Mouse (Mus musculus): ENCODE data around the gene Sgtb. TPM values are rescaled to one million over a fixed set of nuclear protein-coding genes. Genes with fewer than 3 reads are reported as not detected.

The Sgtb gene
- polyA plus RNA-seq (2017; shearing (Covaris generic)), result 13.7 TPM

GRCm38 (mm10) chr13:104109288-104109815, at the start of gene Sgtb, which contains the start of gene Nln:
Sgtb (plus strand) TSS chr13:104109741.
Nln (minus strand) TSS chr13:104109614.

DNA sequence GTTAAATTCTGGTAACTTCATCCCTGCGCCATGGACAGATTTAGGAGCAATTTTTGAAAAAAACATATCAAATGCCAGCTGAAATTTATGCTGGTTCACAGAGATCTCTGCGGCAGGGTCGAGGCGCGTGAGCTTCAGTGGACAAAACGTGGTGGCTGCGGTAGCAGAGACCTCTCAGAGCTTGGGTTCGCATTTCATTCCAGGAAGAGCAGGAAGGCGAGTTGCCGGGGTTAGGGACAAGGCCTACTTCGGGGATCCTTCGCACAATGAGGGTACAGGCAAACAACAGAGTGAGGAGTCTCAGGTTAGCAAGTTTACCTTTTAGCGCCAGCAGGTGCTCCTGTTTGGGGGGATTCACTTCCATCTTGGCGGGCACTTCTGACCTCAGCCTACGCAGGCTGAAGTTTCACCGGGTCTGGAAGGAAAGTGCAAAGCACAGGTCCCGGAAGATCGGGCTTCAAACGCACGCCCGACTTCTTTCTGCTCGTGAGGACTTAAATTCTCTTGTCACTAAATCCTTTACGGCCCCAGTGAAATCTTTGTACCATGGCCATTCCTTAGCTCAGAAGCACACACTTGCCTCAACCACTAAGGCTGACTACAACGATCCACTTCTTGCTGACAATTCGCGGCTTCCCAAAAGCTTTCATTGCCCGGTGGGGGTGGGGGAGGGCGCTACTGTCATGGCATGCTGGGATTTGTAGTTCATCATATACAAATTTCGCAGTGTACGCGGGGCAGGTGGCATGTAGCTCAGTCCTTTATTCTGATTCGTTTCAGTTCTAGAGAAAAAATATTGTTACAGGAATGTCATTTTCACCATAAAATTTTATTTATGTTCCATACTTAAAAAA, 68.5 kb downstream of the Sgtb start, which contains the start of gene Trappc13:
Gene Trappc13, minus strand, starts transcription at position 674 of the 854 bp plus-strand sequence.

GRCm38 (mm10) chr13:104178650-104179121, 69.1 kb downstream of the Sgtb start, which contains the start of gene Trim23:
Trim23 (plus strand) TSS chr13:104178797.

Other genes starting within 250 kb of the Sgtb start
- 87.5 TPM for gene Erbin, start 189.2 kb upstream of the Sgtb start, polyA plus RNA-seq (2017; shearing (Covaris generic))
- gene Nln, start 127 bp upstream of the Sgtb start, polyA plus RNA-seq (2017; shearing (Covaris generic)), result 18.5 TPM
- gene Trappc13, start 68.7 kb downstream of the Sgtb start, polyA plus RNA-seq (2017; shearing (Covaris generic)), result 31.9 TPM
- 14.7 TPM for gene Trim23, start 69.1 kb downstream of the Sgtb start, polyA plus RNA-seq (2017; shearing (Covaris generic))
- 1.3 TPM for gene Cenpk, start 118.9 kb downstream of the Sgtb start, polyA plus RNA-seq (2017; shearing (Covaris generic))
- 7.3 TPM for gene Ppwd1, start 119.1 kb downstream of the Sgtb start, polyA plus RNA-seq (2017; shearing (Covaris generic))
- gene Adamts6, start 178.1 kb downstream of the Sgtb start, polyA plus RNA-seq (2017; shearing (Covaris generic)), result 3.3 TPM

All from effector memory CD4-positive, alpha-beta T cell, adult 7 months (primary cell).